Mouse (Mus musculus) neural tube, embryonic 12.5 days (tissue): ENCODE measurements around the gene Scrn2. TPM values are rescaled to one million over a fixed set of nuclear protein-coding genes. Genes with fewer than 3 reads are reported as not detected.

Experiments used
- ATAC-seq: fragments of 200-750 bp; cut with Nextera tagmentation; 2 replicates; pipeline ENCODE4 v1.8.0; 2017; ENCODE audit warnings: low read depth, mild to moderate bottlenecking, moderate TSS enrichment, moderate library complexity; ENCODE audit not compliant: low FRiP score
- H3K27ac ChIP-seq: fragments of 300-500 bp; sonication (generic); 2 replicates; pipeline ENCODE4 v1.5.1; 2016
- H3K27me3 ChIP-seq: fragments of 300-500 bp; sonication (generic); replicated peaks from 2 replicates; pipeline ENCODE4 v1.6.1; 2016; ENCODE audit warnings: mild to moderate bottlenecking
- H3K36me3 ChIP-seq: fragments of 300-500 bp; sonication (generic); 2 replicates; pipeline ENCODE4 v1.6.1; 2016; ENCODE audit warnings: mild to moderate bottlenecking
- H3K4me1 ChIP-seq: fragments of 300-500 bp; sonication (generic); 2 replicates; pipeline ENCODE4 v1.6.1; 2016
- H3K4me2 ChIP-seq: fragments of 300-500 bp; sonication (generic); replicated peaks from 2 replicates; pipeline ENCODE4 v1.6.1; 2016; ENCODE audit warnings: mild to moderate bottlenecking
- H3K4me3 ChIP-seq: fragments of 300-500 bp; sonication (generic); 2 replicates; pipeline ENCODE4 v1.5.1; 2016
- H3K9ac ChIP-seq: fragments of 300-500 bp; sonication (generic); 2 replicates; pipeline ENCODE4 v1.6.1; 2016; ENCODE audit warnings: mild to moderate bottlenecking
- H3K9me3 ChIP-seq: fragments of 300-500 bp; sonication (generic); 2 replicates; pipeline ENCODE4 v1.6.1; 2016; ENCODE audit warnings: mild to moderate bottlenecking
- WGBS: fragments of 180-500 bp; shearing (Covaris S2); methylation state at CpG from one replicate; pipeline ENCODE4 v1.1.7; 2016; 5-methylcytosine and 5-hydroxymethylcytosine counted together
- polyA plus RNA-seq: library from polyadenylated mRNA; unstranded; fragments of >200 nt; fragmentation: Nextera tagmentation; extraction: Ambion mirVana; gene quantifications from 2 replicates; pipeline ENCODE4 v1.2.1, GENCODE M21; 2016

The Scrn2 gene
- polyA plus RNA-seq, 1 experiment from 2014 or later = 19.8 TPM

- Histone ChIP-seq H3K27ac (no peak within 1 kb of the TSS), H3K9ac (peak within 1 kb of the TSS; percentile 82), H3K4me3 (peak within 1 kb of the TSS; percentile 76), H3K27me3 (no peaks in the 10 kb centered on the region), H3K36me3 (peaks cover 13% of the 10 kb centered on the region; the same call in 1 of the 2 replicates), H3K4me2 (peak within 1 kb of the TSS; percentile 77), H3K4me1 (peaks cover 8% of the 10 kb centered on the region), H3K9me3 (no peaks in the 10 kb centered on the region)
- WGBS = under 1% methylated on average over 48 of the region's 48 CpGs
- ATAC-seq = peak; percentile 91
Measured at GRCm38 (mm10) chr11:97041022-97041899, 11.5 kb downstream of the Scrn2 start, which contains the start of the genes Lrrc46 and Mrpl10. Lrrc46 (minus strand) TSS chr11:97041407. Mrpl10 (plus strand) TSS chr11:97041560.

GRCm38 (mm10) chr11:97044902-97045301 lies 15.2 kb downstream of the Scrn2 start:
- 99% methylated on average over 8 of the region's 8 CpGs for WGBS

GRCm38 (mm10) chr11:97045861-97046260 lies 16.1 kb downstream of the Scrn2 start:
- Histone ChIP-seq H3K27me3 (no peaks in the 10 kb centered on the region), H3K9me3 (no peaks in the 10 kb centered on the region), H3K27ac (no peak overlapping the region), H3K9ac (no peak overlapping the region), H3K4me3 (no peak overlapping the region), H3K4me2 (no peak overlapping the region), H3K4me1 (peaks cover 15% of the 10 kb centered on the region), H3K36me3 (peaks cover 33% of the 10 kb centered on the region)
- 81% methylated on average over 7 of the region's 7 CpGs for WGBS
- ATAC-seq = no peak

More at GRCm38 (mm10) chr11:97044902-97045301, 15.2 kb downstream of the Scrn2 start:
- Histone ChIP-seq H3K36me3 (peaks cover 33% of the 10 kb centered on the region), H3K9me3 (no peaks in the 10 kb centered on the region), H3K27ac (no peak overlapping the region), H3K9ac (no peak overlapping the region), H3K4me3 (no peak overlapping the region), H3K4me2 (no peak overlapping the region), H3K4me1 (peaks cover 8% of the 10 kb centered on the region), H3K27me3 (no peaks in the 10 kb centered on the region)
- no peak for ATAC-seq

GRCm38 (mm10) chr11:97048090-97048650 lies 18.4 kb downstream of the Scrn2 start:
- Histone ChIP-seq H3K4me3 (no peak overlapping the region), H3K36me3 (peaks cover 33% of the 10 kb centered on the region), H3K9ac (no peak overlapping the region), H3K4me1 (peaks cover 22% of the 10 kb centered on the region), H3K27ac (no peak overlapping the region), H3K27me3 (no peaks in the 10 kb centered on the region), H3K9me3 (no peaks in the 10 kb centered on the region), H3K4me2 (no peak overlapping the region)
- WGBS = 87% methylated on average over 8 of the region's 8 CpGs
- no peak for ATAC-seq

- peaks cover 40% of the 10 kb centered on the region for H3K36me3 ChIP-seq
- ATAC-seq = no peak
- no peak overlapping the region for H3K27ac ChIP-seq
- peaks cover 22% of the 10 kb centered on the region for H3K4me1 ChIP-seq
- WGBS = 80% methylated on average over 6 of the region's 6 CpGs
- no peaks in the 10 kb centered on the region for H3K9me3 ChIP-seq
- H3K4me2 ChIP-seq = no peak overlapping the region
- H3K4me3 ChIP-seq = no peak overlapping the region
- no peaks in the 10 kb centered on the region for H3K27me3 ChIP-seq
- H3K9ac ChIP-seq = no peak overlapping the region
Measured at GRCm38 (mm10) chr11:97049492-97050085, 19.9 kb downstream of the Scrn2 start.

- peaks cover 22% of the 10 kb centered on the region for H3K4me1 ChIP-seq
- peak within 1 kb of the TSS; percentile 90 for H3K4me2 ChIP-seq
- H3K9ac ChIP-seq = peak within 1 kb of the TSS; percentile 78
- peaks cover 43% of the 10 kb centered on the region for H3K36me3 ChIP-seq
- H3K27ac ChIP-seq = no peak within 1 kb of the TSS
- no peaks in the 10 kb centered on the region for H3K9me3 ChIP-seq
- peak within 1 kb of the TSS; percentile 59 for H3K4me3 ChIP-seq
- WGBS = 7% methylated on average over 18 of the region's 18 CpGs
- peak; percentile 80 for ATAC-seq
- H3K27me3 ChIP-seq = no peaks in the 10 kb centered on the region
Measured at GRCm38 (mm10) chr11:97050216-97050943, 20.6 kb downstream of the Scrn2 start, which contains the start of gene Osbpl7. Osbpl7 (plus strand) TSS chr11:97050628.

- no peak overlapping the region for H3K27ac ChIP-seq
- no peak; the same call in 1 of the 2 replicates for ATAC-seq
- peaks cover 46% of the 10 kb centered on the region for H3K36me3 ChIP-seq
- H3K4me1 ChIP-seq = peaks cover 22% of the 10 kb centered on the region
- H3K4me2 ChIP-seq = peak overlapping the region; percentile 90
- 30% methylated on average over 13 of the region's 13 CpGs for WGBS
- no peaks in the 10 kb centered on the region for H3K27me3 ChIP-seq
- no peaks in the 10 kb centered on the region for H3K9me3 ChIP-seq
- peak overlapping the region; percentile 59 for H3K4me3 ChIP-seq
- peak overlapping the region; percentile 78 for H3K9ac ChIP-seq
Measured at GRCm38 (mm10) chr11:97050944-97051586, 21.3 kb downstream of the Scrn2 start.

- Histone ChIP-seq H3K4me2 (peak overlapping the region; percentile 90), H3K9ac (no peak overlapping the region), H3K9me3 (no peaks in the 10 kb centered on the region), H3K27ac (no peak overlapping the region), H3K4me1 (peaks cover 22% of the 10 kb centered on the region), H3K36me3 (peaks cover 49% of the 10 kb centered on the region), H3K27me3 (no peaks in the 10 kb centered on the region), H3K4me3 (no peak overlapping the region)
- no peak for ATAC-seq
- 26% methylated on average over 11 of the region's 11 CpGs for WGBS
Measured at GRCm38 (mm10) chr11:97052219-97052646, 22.5 kb downstream of the Scrn2 start.

GRCm38 (mm10) chr11:97063274-97063920 lies 33.7 kb downstream of the Scrn2 start:
- 60% methylated on average over 9 of the region's 9 CpGs for WGBS
- no peak overlapping the region for H3K27ac ChIP-seq

GRCm38 (mm10) chr11:97063921-97064295 lies 34.2 kb downstream of the Scrn2 start:
- no peaks in the 10 kb centered on the region for H3K27me3 ChIP-seq
- whole genome bisulfite sequencing = 87% methylated on average over 3 of the region's 3 CpGs
- H3K4me1 ChIP-seq = no peaks in the 10 kb centered on the region
- H3K9me3 ChIP-seq = no peaks in the 10 kb centered on the region
- H3K4me3 ChIP-seq = no peak overlapping the region
- no peak for ATAC-seq
- no peak overlapping the region for H3K9ac ChIP-seq
- H3K4me2 ChIP-seq = no peak overlapping the region
- peaks cover 49% of the 10 kb centered on the region for H3K36me3 ChIP-seq
- H3K27ac ChIP-seq = no peak overlapping the region

More at GRCm38 (mm10) chr11:97063274-97063920, 33.7 kb downstream of the Scrn2 start:
- H3K9ac ChIP-seq = no peak overlapping the region
- no peaks in the 10 kb centered on the region for H3K4me1 ChIP-seq
- H3K36me3 ChIP-seq = peaks cover 43% of the 10 kb centered on the region
- H3K9me3 ChIP-seq = no peaks in the 10 kb centered on the region
- ATAC-seq = no peak
- H3K4me3 ChIP-seq = no peak overlapping the region
- H3K4me2 ChIP-seq = no peak overlapping the region
- H3K27me3 ChIP-seq = no peaks in the 10 kb centered on the region
